Mouse (Mus musculus) adrenal gland, adult 2 months (tissue): ENCODE measurements at regions not wholly inside any gene's neighbourhood (a gene's known extent, or its start where the extent isn't known, plus 50 kb on each side); places are given as distances from the start of the nearest gene placed in this dataset.

Experiments used
- DNase-seq: peaks from one replicate; pipeline ENCODE4 v3.0.0; 2021

- no peak for DNase-seq
Observed at GRCm38 (mm10) chr15:17289221-17289620, 560.7 kb downstream of the Cdh9 start.
